Mouse (Mus musculus) neural tube, embryonic 12.5 days (tissue): Measurements from ENCODE around the gene Rhebl1. TPM values are rescaled to one million over a fixed set of nuclear protein-coding genes. Genes with fewer than 3 reads are reported as not detected.
A peak's percentile ranks its signal among the peaks of the same experiment; 100 is the strongest.
"Not testable (repeated sequence)": the region's sequence is repeated elsewhere in the genome, so short reads cannot be mapped to it uniquely, and the experiment has no call there.

ENCODE experiments used
- ATAC-seq: fragments of 200-750 bp; cut with Nextera tagmentation; 2 replicates; pipeline ENCODE4 v1.8.0; 2017; ENCODE audit warnings: low read depth, mild to moderate bottlenecking, moderate TSS enrichment, moderate library complexity; ENCODE audit not compliant: low FRiP score
- H3K27ac ChIP-seq: fragments of 300-500 bp; sonication (generic); 2 replicates; pipeline ENCODE4 v1.5.1; 2016
- H3K27me3 ChIP-seq: fragments of 300-500 bp; sonication (generic); replicated peaks from 2 replicates; pipeline ENCODE4 v1.6.1; 2016; ENCODE audit warnings: mild to moderate bottlenecking
- H3K36me3 ChIP-seq: fragments of 300-500 bp; sonication (generic); 2 replicates; pipeline ENCODE4 v1.6.1; 2016; ENCODE audit warnings: mild to moderate bottlenecking
- H3K4me1 ChIP-seq: fragments of 300-500 bp; sonication (generic); 2 replicates; pipeline ENCODE4 v1.6.1; 2016
- H3K4me2 ChIP-seq: fragments of 300-500 bp; sonication (generic); replicated peaks from 2 replicates; pipeline ENCODE4 v1.6.1; 2016; ENCODE audit warnings: mild to moderate bottlenecking
- H3K4me3 ChIP-seq: fragments of 300-500 bp; sonication (generic); 2 replicates; pipeline ENCODE4 v1.5.1; 2016
- H3K9ac ChIP-seq: fragments of 300-500 bp; sonication (generic); 2 replicates; pipeline ENCODE4 v1.6.1; 2016; ENCODE audit warnings: mild to moderate bottlenecking
- H3K9me3 ChIP-seq: fragments of 300-500 bp; sonication (generic); 2 replicates; pipeline ENCODE4 v1.6.1; 2016; ENCODE audit warnings: mild to moderate bottlenecking
- WGBS: fragments of 180-500 bp; shearing (Covaris S2); methylation state at CpG from one replicate; pipeline ENCODE4 v1.1.7; 2016; 5-methylcytosine and 5-hydroxymethylcytosine counted together
- polyA plus RNA-seq: library from polyadenylated mRNA; unstranded; fragments of >200 nt; fragmentation: Nextera tagmentation; extraction: Ambion mirVana; gene quantifications from 2 replicates; pipeline ENCODE4 v1.2.1, GENCODE M21; 2016

Gene Rhebl1
- 27.8 and 27.9 TPM in 2 replicates for polyA plus RNA-seq

DNA sequence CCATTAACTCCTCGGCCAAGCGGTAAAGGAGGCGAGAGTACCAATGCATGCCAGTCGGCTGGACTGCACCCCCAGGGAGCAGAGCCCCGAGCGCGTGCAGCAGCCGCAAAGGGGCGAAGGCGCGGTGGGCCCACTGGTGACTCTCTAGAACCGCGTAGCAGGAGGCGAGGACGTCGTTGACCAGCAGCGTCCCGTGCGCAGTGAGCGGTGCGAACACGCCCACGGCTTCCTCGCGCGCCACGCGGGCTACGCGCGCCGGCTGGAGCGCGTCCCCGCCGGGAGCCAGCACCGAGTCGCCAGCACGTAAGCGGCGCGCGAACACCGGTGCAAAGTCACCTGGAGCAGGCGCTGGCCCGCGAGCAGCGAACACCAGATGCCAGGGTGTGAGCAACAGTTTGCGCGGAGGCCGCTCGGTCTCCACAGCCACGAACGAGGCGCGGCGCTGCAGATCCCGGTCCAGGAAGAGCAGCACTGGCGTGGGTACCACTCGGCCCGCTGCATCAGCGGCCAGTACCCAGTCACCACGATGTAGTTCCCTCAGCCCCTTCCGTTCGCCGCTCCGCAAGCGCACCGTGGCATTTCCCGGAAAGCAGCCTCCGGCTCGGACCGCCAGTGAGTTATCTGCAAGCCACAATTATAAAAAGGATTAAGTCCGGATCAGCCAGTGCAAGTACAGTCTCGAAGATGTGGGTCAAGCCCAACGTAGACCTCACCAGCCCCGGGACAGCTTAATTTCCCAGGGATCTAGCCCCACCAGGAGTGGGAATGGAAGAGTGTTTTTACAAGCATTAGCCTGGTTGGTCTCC is at the start of gene Rhebl1:
Rhebl1 (minus strand) TSS at position 601 of the 806 bp plus-strand sequence.
- peaks cover 78% of the 10 kb centered on the region for H3K27me3 ChIP-seq
- H3K36me3 ChIP-seq = no peaks in the 10 kb centered on the region
- ATAC-seq = no peak
- H3K9me3 ChIP-seq = no peaks in the 10 kb centered on the region
- H3K27ac ChIP-seq = no peak within 1 kb of the TSS
- H3K4me1 ChIP-seq = peaks cover 33% of the 10 kb centered on the region
- peak within 1 kb of the TSS; percentile 51 for H3K9ac ChIP-seq
- under 1% methylated on average over 77 of the region's 77 CpGs for WGBS
- H3K4me2 ChIP-seq = peak within 1 kb of the TSS; percentile 92
- peak within 1 kb of the TSS; percentile 41 for H3K4me3 ChIP-seq

GRCm38 (mm10) chr15:98943133-98943532 is 48.8 kb upstream of the Rhebl1 start:
- Histone ChIP-seq H3K4me2 (no peak overlapping the region), H3K36me3 (no peaks in the 10 kb centered on the region), H3K27ac (no peak overlapping the region), H3K27me3 (no peaks in the 10 kb centered on the region), H3K9me3 (no peaks in the 10 kb centered on the region), H3K4me1 (no peaks in the 10 kb centered on the region), H3K4me3 (no peak overlapping the region), H3K9ac (no peak overlapping the region)
- ATAC-seq = no peak
- WGBS = 67% methylated on average over 4 of the region's 4 CpGs

GRCm38 (mm10) chr15:98942081-98942480 is 47.7 kb upstream of the Rhebl1 start:
- Histone ChIP-seq H3K27ac (no peak overlapping the region), H3K4me3 (no peak overlapping the region), H3K9ac (no peak overlapping the region), H3K9me3 (no peaks in the 10 kb centered on the region), H3K4me1 (no peaks in the 10 kb centered on the region), H3K4me2 (no peak overlapping the region), H3K27me3 (no peaks in the 10 kb centered on the region), H3K36me3 (no peaks in the 10 kb centered on the region)
- 91% methylated on average over 4 of the region's 4 CpGs for WGBS
- no peak for ATAC-seq

DNA sequence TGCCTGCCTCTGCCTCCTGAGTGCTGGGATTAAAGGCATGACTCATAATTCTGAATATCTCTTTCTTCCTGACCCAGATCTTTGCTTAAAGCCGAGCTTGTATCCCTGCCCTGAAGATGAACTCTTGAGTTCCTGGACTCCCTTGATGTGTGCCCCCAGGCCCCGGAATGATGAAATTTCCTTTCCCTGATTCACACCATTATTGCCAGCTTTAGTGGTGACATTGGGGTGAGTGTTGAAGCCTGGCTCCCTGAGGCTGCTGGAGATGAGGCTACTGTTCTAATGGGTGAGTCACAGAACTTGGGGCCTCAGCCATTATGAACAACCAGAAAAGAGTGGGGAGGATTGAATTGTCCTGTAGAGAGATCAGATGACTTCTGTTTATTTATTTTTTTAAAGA is 47.2 kb upstream of the Rhebl1 start:
- H3K4me1 ChIP-seq = no peaks in the 10 kb centered on the region
- WGBS = 76% methylated on average over 2 of the region's 2 CpGs
- no peak overlapping the region for H3K4me3 ChIP-seq
- no peak overlapping the region for H3K9ac ChIP-seq
- no peak overlapping the region for H3K4me2 ChIP-seq
- no peaks in the 10 kb centered on the region for H3K9me3 ChIP-seq
- ATAC-seq = no peak
- H3K36me3 ChIP-seq = no peaks in the 10 kb centered on the region
- H3K27ac ChIP-seq = no peak overlapping the region
- no peaks in the 10 kb centered on the region for H3K27me3 ChIP-seq

GRCm38 (mm10) chr15:98940816-98941215 is 46.5 kb upstream of the Rhebl1 start:
- no peak overlapping the region for H3K27ac ChIP-seq
- no peaks in the 10 kb centered on the region for H3K27me3 ChIP-seq
- H3K9me3 ChIP-seq = no peaks in the 10 kb centered on the region
- no peak overlapping the region for H3K4me3 ChIP-seq
- 72% methylated on average over 10 of the region's 10 CpGs for WGBS
- H3K36me3 ChIP-seq = no peaks in the 10 kb centered on the region
- no peaks in the 10 kb centered on the region for H3K4me1 ChIP-seq
- H3K4me2 ChIP-seq = no peak overlapping the region
- no peak for ATAC-seq
- H3K9ac ChIP-seq = no peak overlapping the region

DNA sequence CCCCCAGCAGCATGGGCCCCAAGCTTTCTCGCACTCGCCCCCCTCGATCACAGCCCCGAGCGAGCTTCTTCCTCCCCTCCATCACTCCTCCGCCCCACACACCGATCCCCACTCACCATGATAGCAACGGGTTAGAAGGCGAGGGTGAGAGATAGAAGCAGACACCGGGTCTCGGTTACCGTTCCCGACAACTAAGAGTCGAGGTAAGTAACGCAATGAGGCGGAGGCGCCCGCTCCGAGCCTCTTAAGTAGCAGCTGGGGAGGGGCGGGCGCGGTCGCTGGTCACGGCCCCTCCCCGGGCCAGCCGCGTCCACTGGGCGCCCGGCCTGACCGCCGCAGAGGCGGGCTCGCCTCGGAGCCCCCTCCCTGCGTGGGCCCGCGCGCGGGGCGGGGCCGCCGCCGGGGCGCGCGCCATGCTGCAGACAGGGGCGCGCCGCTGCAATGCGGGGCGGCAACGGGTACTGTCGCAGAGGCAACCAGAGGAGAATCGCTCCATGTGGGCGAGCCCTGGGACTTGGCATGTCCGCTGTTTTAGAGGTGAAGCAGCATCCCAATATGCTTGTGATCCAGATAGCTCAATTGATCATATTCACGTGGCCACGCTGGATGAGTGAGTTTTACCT is 40.0 kb upstream of the Rhebl1 start, which contains the start of gene Tuba1b:
Tuba1b (minus strand) TSS at position 349 of the 623 bp plus-strand sequence.
- Histone ChIP-seq H3K27ac (peak within 1 kb of the TSS; percentile 72), H3K36me3 (peaks cover 8% of the 10 kb centered on the region; the same call in 1 of the 2 replicates), H3K4me1 (peaks cover 17% of the 10 kb centered on the region), H3K27me3 (no peaks in the 10 kb centered on the region), H3K4me3 (peak within 1 kb of the TSS; percentile 50), H3K4me2 (peak within 1 kb of the TSS; percentile 85), H3K9ac (peak within 1 kb of the TSS; percentile 74), H3K9me3 (no peaks in the 10 kb centered on the region)
- peak; percentile 93 for ATAC-seq
- under 1% methylated on average over 57 of the region's 58 CpGs for WGBS

DNA sequence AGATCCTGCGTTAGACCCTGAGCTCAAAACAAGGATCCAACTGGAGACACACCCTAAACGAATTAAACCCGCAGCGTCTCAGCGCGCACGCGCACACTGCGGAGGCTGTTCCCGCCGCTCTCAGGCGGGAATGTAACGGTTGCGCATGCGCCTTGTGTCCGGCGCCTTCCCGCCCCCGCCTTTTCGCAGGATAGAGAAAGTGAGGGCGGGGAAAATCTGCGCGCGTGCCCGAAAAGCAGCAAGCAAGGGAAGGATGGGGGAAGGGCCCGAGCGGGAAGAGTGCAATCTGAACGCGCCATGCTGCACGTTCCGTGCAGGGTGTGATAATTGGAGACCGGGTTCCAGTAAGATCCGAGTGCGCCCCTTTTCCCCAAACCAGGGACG is 39.5 kb upstream of the Rhebl1 start:
- H3K4me2 ChIP-seq = peak overlapping the region; percentile 85
- WGBS = under 1% methylated on average over 35 of the region's 35 CpGs

GRCm38 (mm10) chr15:98933004-98933671 is 38.8 kb upstream of the Rhebl1 start:
- H3K4me3 ChIP-seq = peak overlapping the region; percentile 50
- H3K27me3 ChIP-seq, H3K9me3 ChIP-seq, ATAC-seq, H3K36me3 ChIP-seq, H3K27ac ChIP-seq: not testable (repeated sequence)
- H3K9ac ChIP-seq = peak overlapping the region; percentile 74
- WGBS = 20% methylated on average over 8 of the region's 9 CpGs
- peaks cover 17% of the 10 kb centered on the region for H3K4me1 ChIP-seq
- H3K4me2 ChIP-seq = peak overlapping the region; percentile 85

More for the DNA sequence above, 39.5 kb upstream of the Rhebl1 start:
- Histone ChIP-seq H3K36me3 (peaks cover 8% of the 10 kb centered on the region; the same call in 1 of the 2 replicates), H3K4me1 (peaks cover 17% of the 10 kb centered on the region), H3K27ac (peak overlapping the region; percentile 72), H3K9ac (peak overlapping the region; percentile 74), H3K4me3 (peak overlapping the region; percentile 50), H3K27me3 (no peaks in the 10 kb centered on the region), H3K9me3 (no peaks in the 10 kb centered on the region)
- ATAC-seq = peak; percentile 82

- peak overlapping the region; percentile 24 for H3K4me2 ChIP-seq
- H3K9ac ChIP-seq = no peak overlapping the region
- ATAC-seq = no peak
- no peaks in the 10 kb centered on the region for H3K9me3 ChIP-seq
- H3K27me3 ChIP-seq = no peaks in the 10 kb centered on the region
- H3K4me1 ChIP-seq = peaks cover 17% of the 10 kb centered on the region
- no peak overlapping the region for H3K27ac ChIP-seq
- WGBS = 81% methylated on average over 3 of the region's 3 CpGs
- no peak overlapping the region for H3K4me3 ChIP-seq
- H3K36me3 ChIP-seq = peaks cover 8% of the 10 kb centered on the region; the same call in 1 of the 2 replicates
Measured at GRCm38 (mm10) chr15:98930998-98931397, 36.7 kb upstream of the Rhebl1 start.

DNA sequence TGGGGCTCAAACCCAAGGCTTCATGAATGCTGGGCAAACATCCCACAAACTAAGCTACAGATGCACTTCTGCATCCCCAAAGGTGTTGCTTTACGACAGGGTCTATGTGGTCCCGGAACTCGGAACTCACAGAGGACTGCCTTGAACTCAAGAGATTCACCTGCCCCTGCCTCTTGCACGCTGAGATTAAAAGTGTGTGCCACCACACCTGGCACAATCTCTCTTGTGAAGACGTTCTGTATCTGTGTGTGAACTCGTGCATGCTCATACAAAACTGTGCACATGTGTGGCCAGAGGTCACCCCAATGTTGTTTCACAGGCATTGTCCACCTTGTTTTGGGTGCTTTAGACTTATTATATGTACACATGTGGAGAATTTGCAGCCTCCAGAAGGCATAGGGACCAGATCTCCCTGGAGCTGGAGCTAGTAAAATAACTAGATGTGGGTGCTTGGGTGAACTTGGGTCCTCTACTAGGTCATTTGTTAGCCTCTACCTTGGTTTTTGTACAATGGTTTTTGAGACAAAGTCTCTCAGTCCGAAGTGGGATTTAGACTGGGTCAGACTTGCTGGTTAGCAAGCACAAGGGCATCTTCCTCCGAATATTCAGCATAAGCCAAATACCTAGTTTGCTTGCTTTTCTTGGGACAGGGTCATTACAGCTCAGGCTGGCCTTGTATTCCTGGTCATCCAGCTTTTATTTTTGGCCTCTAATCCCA is 35.8 kb upstream of the Rhebl1 start:
- ATAC-seq = no peak
- Histone ChIP-seq H3K27me3 (no peaks in the 10 kb centered on the region), H3K36me3 (peaks cover 8% of the 10 kb centered on the region; the same call in 1 of the 2 replicates), H3K27ac (no peak overlapping the region), H3K4me1 (peaks cover 12% of the 10 kb centered on the region), H3K4me2 (no peak overlapping the region; the same call in 1 of the 2 replicates), H3K4me3 (no peak overlapping the region), H3K9ac (no peak overlapping the region), H3K9me3 (no peaks in the 10 kb centered on the region)
- WGBS = 57% methylated on average over 8 of the region's 8 CpGs

- Histone ChIP-seq H3K36me3 (peaks cover 8% of the 10 kb centered on the region; the same call in 1 of the 2 replicates), H3K4me2 (0 out of 2 replicates have a peak overlapping the region, but pooled peaks have one; percentile 2), H3K9ac (no peak overlapping the region), H3K27me3 (no peaks in the 10 kb centered on the region), H3K4me3 (no peak overlapping the region), H3K4me1 (peaks cover 10% of the 10 kb centered on the region; the same call in 1 of the 2 replicates), H3K9me3 (no peaks in the 10 kb centered on the region), H3K27ac (no peak overlapping the region)
- 19% methylated on average over 13 of the region's 13 CpGs for WGBS
- ATAC-seq = no peak
Measured at GRCm38 (mm10) chr15:98928598-98929240, 34.4 kb upstream of the Rhebl1 start.
